Mouse (Mus musculus) midbrain, embryonic 16.5 days (tissue): ENCODE measurements around the gene Alg12. TPM values are rescaled to one million over a fixed set of nuclear protein-coding genes. Genes with fewer than 3 reads are reported as not detected.
"Not testable (repeated sequence)": the region's sequence is repeated elsewhere in the genome, so short reads cannot be mapped to it uniquely, and the experiment has no call there.

Experiments used
- ATAC-seq: fragments of 200-750 bp; cut with Nextera tagmentation; 2 replicates; pipeline ENCODE4 v1.8.0; 2017; ENCODE audit warnings: moderate TSS enrichment
- H3K27ac ChIP-seq: fragments of 300-500 bp; sonication (generic); 2 replicates; pipeline ENCODE4 v1.5.1; 2014; ENCODE audit warnings: mild to moderate bottlenecking, low read length, mixed read lengths
- H3K27me3 ChIP-seq: fragments of 300-500 bp; sonication (generic); 2 replicates; pipeline ENCODE4 v1.6.1; 2014; ENCODE audit warnings: low read depth, low read length, mixed read lengths; ENCODE audit not compliant: control insufficient read depth, insufficient read depth
- H3K36me3 ChIP-seq: fragments of 300-500 bp; sonication (generic); 2 replicates; pipeline ENCODE4 v1.6.1; 2014; ENCODE audit warnings: mild to moderate bottlenecking, low read length, moderate library complexity, mixed read lengths; ENCODE audit not compliant: control insufficient read depth, insufficient read depth
- H3K4me1 ChIP-seq: fragments of 300-500 bp; sonication (generic); 2 replicates; pipeline ENCODE4 v1.6.1; 2014; ENCODE audit warnings: mild to moderate bottlenecking, low read length, mixed read lengths; ENCODE audit not compliant: control insufficient read depth, insufficient read depth
- H3K4me2 ChIP-seq: fragments of 300-500 bp; sonication (generic); 2 replicates; pipeline ENCODE4 v1.6.1; 2014; ENCODE audit warnings: mild to moderate bottlenecking, low read length, mixed read lengths
- H3K4me3 ChIP-seq: fragments of 300-500 bp; sonication (generic); 2 replicates; pipeline ENCODE4 v1.5.1; 2014; ENCODE audit warnings: low read depth, mild to moderate bottlenecking, low read length, moderate library complexity, mixed read lengths
- H3K9ac ChIP-seq: fragments of 300-500 bp; sonication (generic); 2 replicates; pipeline ENCODE4 v1.6.1; 2014; ENCODE audit warnings: low read depth, low read length, mixed read lengths
- H3K9me3 ChIP-seq: fragments of 300-500 bp; sonication (generic); replicated peaks from 2 replicates; pipeline ENCODE4 v1.6.1; 2014; ENCODE audit warnings: mild to moderate bottlenecking, low read length, mixed read lengths; ENCODE audit not compliant: control insufficient read depth, poor library complexity, severe bottlenecking
- WGBS: fragments of 180-500 bp; shearing (Covaris S2); extraction: QIAGEN DNeasy Blood & Tissue Kit; methylation state at CpG from one replicate; pipeline ENCODE4 v1.1.7; 2014; 5-methylcytosine and 5-hydroxymethylcytosine counted together
- polyA plus RNA-seq: library from polyadenylated mRNA; unstranded; fragments of >200 nt; fragmentation: Nextera tagmentation; extraction: Ambion mirVana; gene quantifications from 2 replicates; pipeline ENCODE4 v1.2.1, GENCODE M21; 2015

Gene Alg12
- polyA plus RNA-seq, 1 experiment from 2014 or later, result 9.4 TPM

GRCm38 (mm10) chr15:88794729-88795128 lies 24.4 kb downstream of the Alg12 start:
- H3K36me3 ChIP-seq, H3K27ac ChIP-seq, H3K9ac ChIP-seq, H3K4me3 ChIP-seq, H3K9me3 ChIP-seq, H3K4me2 ChIP-seq, H3K27me3 ChIP-seq, ATAC-seq, H3K4me1 ChIP-seq: not testable (repeated sequence)
- WGBS, result 89% methylated on average over 4 of the region's 5 CpGs

- H3K27me3 ChIP-seq, result no peaks in the 10 kb centered on the region
- peaks cover 2% of the 10 kb centered on the region; the same call in 1 of the 2 replicates for H3K36me3 ChIP-seq
- H3K4me2 ChIP-seq, result no peak overlapping the region
- H3K9me3 ChIP-seq, result no peaks in the 10 kb centered on the region
- H3K9ac ChIP-seq, result no peak overlapping the region
- WGBS, result 87% methylated on average over 4 of the region's 4 CpGs
- no peak for ATAC-seq
- H3K4me3 ChIP-seq, result no peak overlapping the region
- H3K27ac ChIP-seq, result no peak overlapping the region
- H3K4me1 ChIP-seq, result no peaks in the 10 kb centered on the region
These were observed 26.8 kb downstream of the Alg12 start for GRCm38 (mm10) chr15:88792140-88792850.

GRCm38 (mm10) chr15:88774630-88775029 lies 44.5 kb downstream of the Alg12 start:
- ATAC-seq, H3K4me3 ChIP-seq, H3K9me3 ChIP-seq, H3K4me2 ChIP-seq, H3K27ac ChIP-seq, H3K27me3 ChIP-seq, H3K9ac ChIP-seq, H3K4me1 ChIP-seq: not testable (repeated sequence)
- WGBS, result 94% methylated on average over 5 of the region's 5 CpGs
- H3K36me3 ChIP-seq, result peaks cover 15% of the 10 kb centered on the region

- H3K4me3 ChIP-seq, result no peak overlapping the region
- H3K4me1 ChIP-seq, result no peaks in the 10 kb centered on the region
- H3K9me3 ChIP-seq, result no peaks in the 10 kb centered on the region; the same call in 1 of the 2 replicates
- H3K36me3 ChIP-seq, result peaks cover 17% of the 10 kb centered on the region
- WGBS, result 89% methylated on average over 1 of the region's 1 CpGs
- H3K27me3 ChIP-seq, result no peaks in the 10 kb centered on the region
- H3K9ac ChIP-seq, result no peak overlapping the region
- ATAC-seq, result no peak
- H3K4me2 ChIP-seq, result no peak overlapping the region
- no peak overlapping the region for H3K27ac ChIP-seq
These were observed 50.6 kb downstream of the Alg12 start for GRCm38 (mm10) chr15:88768537-88768936.

GRCm38 (mm10) chr15:88766139-88766538 lies 53.0 kb downstream of the Alg12 start:
- not testable (repeated sequence) for H3K9ac ChIP-seq, H3K4me3 ChIP-seq, H3K4me1 ChIP-seq, H3K9me3 ChIP-seq, H3K4me2 ChIP-seq, H3K27me3 ChIP-seq, ATAC-seq, H3K27ac ChIP-seq
- peaks cover 20% of the 10 kb centered on the region for H3K36me3 ChIP-seq
- WGBS, result 95% methylated on average over 2 of the region's 2 CpGs

GRCm38 (mm10) chr15:88761551-88761950 lies 57.6 kb downstream of the Alg12 start:
- ATAC-seq, result no peak
- no peaks in the 10 kb centered on the region for H3K27me3 ChIP-seq
- no peak overlapping the region for H3K27ac ChIP-seq
- 0 out of 2 replicates have a peak, but pooled peaks cover 2% of the 10 kb centered on the region for H3K4me1 ChIP-seq
- WGBS, result 96% methylated on average over 4 of the region's 4 CpGs
- H3K4me3 ChIP-seq, result no peak overlapping the region
- peaks cover 20% of the 10 kb centered on the region for H3K36me3 ChIP-seq
- H3K9ac ChIP-seq, result no peak overlapping the region
- H3K4me2 ChIP-seq, result no peak overlapping the region
- H3K9me3 ChIP-seq, result no peaks in the 10 kb centered on the region

GRCm38 (mm10) chr15:88758061-88758460 lies 61.1 kb downstream of the Alg12 start:
- Histone ChIP-seq H3K4me2 (no peak overlapping the region), H3K4me3 (no peak overlapping the region), H3K9me3 (no peaks in the 10 kb centered on the region), H3K27ac (no peak overlapping the region), H3K4me1 (peaks cover 16% of the 10 kb centered on the region), H3K27me3 (no peaks in the 10 kb centered on the region), H3K9ac (no peak overlapping the region), H3K36me3 (peaks cover 18% of the 10 kb centered on the region)
- no peak for ATAC-seq
- 92% methylated on average over 3 of the region's 3 CpGs for WGBS

- H3K27ac ChIP-seq, result no peak overlapping the region
- H3K9ac ChIP-seq, result no peak overlapping the region
- 98% methylated on average over 18 of the region's 18 CpGs for WGBS
- H3K36me3 ChIP-seq, result peaks cover 9% of the 10 kb centered on the region
- H3K4me1 ChIP-seq, result peaks cover 20% of the 10 kb centered on the region
- H3K4me3 ChIP-seq, result no peak overlapping the region
- ATAC-seq, result no peak
- H3K4me2 ChIP-seq, result no peak overlapping the region
- H3K27me3 ChIP-seq, result no peaks in the 10 kb centered on the region
- H3K9me3 ChIP-seq, result no peaks in the 10 kb centered on the region
These were observed 63.4 kb downstream of the Alg12 start for GRCm38 (mm10) chr15:88755761-88756160.
